Comparison of ENCODE assay signal across 14 mouse cellular contexts in genomic region chr5:107934770-107935543, GRCm38 (mm10).
"Had no signal": no experiment of that assay in that cellular context is flagged by ENCODE, and none has a peak within 500 bp of the region (broad histone marks: within the 10 kb centered on the region; RNA-seq: fewer than 3 reads in every experiment).

No protein-coding gene starts in this region.

- H3K9ac ChIP-seq: intestine, embryonic 15.5 days; neural tube, embryonic 13.5 days had no signal

- H3K4me3 ChIP-seq: intestine, embryonic 15.5 days; left cerebral cortex, adult 2 months; limb, embryonic 10.5 days; midbrain, embryonic 10.5 days; neural tube, embryonic 13.5 days had no signal

- DNase-seq: kidney, adult 2 months; kidney, postnatal 25 days; lung, adult 2 months; lung, postnatal 10 days; midbrain, embryonic 14.5 days; retina, postnatal 1 day; right cerebral cortex, postnatal 4 days; thymus, postnatal 36 days had no signal

- H3K4me2 ChIP-seq: intestine, embryonic 15.5 days; neural tube, embryonic 13.5 days had no signal

- ATAC-seq: intestine, embryonic 15.5 days had no signal

- H3K27me3 ChIP-seq: intestine, embryonic 15.5 days; neural tube, embryonic 13.5 days had no signal

- H3K4me1 ChIP-seq: intestine, embryonic 15.5 days; midbrain, embryonic 10.5 days had no signal

- H3K9me3 ChIP-seq: intestine, embryonic 15.5 days; limb, embryonic 10.5 days; midbrain, embryonic 10.5 days; neural tube, embryonic 13.5 days had no signal

- H3K36me3 ChIP-seq: intestine, embryonic 15.5 days; limb, embryonic 10.5 days; midbrain, embryonic 10.5 days; neural tube, embryonic 13.5 days had no signal

- H3K27ac ChIP-seq: intestine, embryonic 15.5 days; left cerebral cortex, adult 2 months; limb, embryonic 10.5 days; macrophage; midbrain, embryonic 10.5 days; neural tube, embryonic 13.5 days had no signal
